Mouse (Mus musculus) liver, embryonic 14.5 days (tissue): ENCODE data around the gene Bckdk.

ENCODE experiments used
- CTCF ChIP-seq: IDR thresholded peaks from 2 replicates; pipeline ENCODE4 v1.5.1; 2016; ENCODE audit warnings: antibody characterized with exemption, low read depth, control low read depth
- EP300 ChIP-seq: IDR thresholded peaks from 2 replicates; pipeline ENCODE4 v1.6.1; 2016; ENCODE audit warnings: antibody characterized with exemption, low read depth

DNA sequence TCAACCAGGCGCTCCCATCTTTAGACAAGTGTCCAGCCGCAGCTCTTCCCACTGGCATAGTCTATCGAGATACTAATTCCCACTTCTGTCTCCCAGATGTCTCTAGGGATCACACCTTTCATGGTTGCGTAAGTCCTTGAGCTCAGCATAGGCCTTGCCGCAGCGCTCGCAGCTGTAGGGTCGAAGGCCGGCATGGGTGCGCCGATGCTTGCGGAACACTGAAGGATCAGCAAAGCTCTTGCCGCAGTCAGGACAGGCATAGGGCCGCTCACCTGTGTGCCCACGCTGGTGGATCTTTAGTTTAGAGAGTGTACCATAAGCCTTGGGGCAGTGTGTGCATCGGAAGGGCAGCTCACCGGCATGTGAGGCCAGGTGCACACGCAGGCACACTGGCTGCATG is 36.2 kb upstream of the Bckdk start:
- TF ChIP-seq CTCF (no peak), EP300 (no peak)
